Mouse (Mus musculus): ENCODE measurements around the gene Exoc5.

The Exoc5 gene

GRCm38 (mm10) chr14:49007979-49008378 lies 58.5 kb downstream of the Exoc5 start:
- DNase-seq (ENCODE audit: extremely low spot score) = no peak

- DNase-seq (ENCODE audit: extremely low spot score) = no peak
Observed at GRCm38 (mm10) chr14:49001655-49002054, 64.8 kb downstream of the Exoc5 start.

- no peak for DNase-seq (ENCODE audit: extremely low spot score)
Observed at GRCm38 (mm10) chr14:48998795-48999194, 67.7 kb downstream of the Exoc5 start.

GRCm38 (mm10) chr14:48993861-48994260 lies 72.6 kb downstream of the Exoc5 start:
- no peak for DNase-seq (ENCODE audit: extremely low spot score)

GRCm38 (mm10) chr14:48992070-48992580 lies 74.3 kb downstream of the Exoc5 start:
- DNase-seq (ENCODE audit: extremely low spot score) = peak; percentile 5

GRCm38 (mm10) chr14:48991144-48991522 lies 75.3 kb downstream of the Exoc5 start:
- peak; percentile 6 for DNase-seq (ENCODE audit: extremely low spot score)

GRCm38 (mm10) chr14:48990471-48991143 lies 75.8 kb downstream of the Exoc5 start:
- DNase-seq (ENCODE audit: extremely low spot score) = peak; percentile 70

GRCm38 (mm10) chr14:48989831-48990230 lies 76.6 kb downstream of the Exoc5 start:
- no peak for DNase-seq (ENCODE audit: extremely low spot score)

GRCm38 (mm10) chr14:48986231-48986630 lies 80.2 kb downstream of the Exoc5 start:
- no peak for DNase-seq (ENCODE audit: extremely low spot score)

- DNase-seq (ENCODE audit: extremely low spot score) = peak; percentile 44
Observed at GRCm38 (mm10) chr14:48985673-48986072, 80.8 kb downstream of the Exoc5 start.

GRCm38 (mm10) chr14:48978971-48979388 lies 87.5 kb downstream of the Exoc5 start:
- no peak for DNase-seq (ENCODE audit: extremely low spot score)

GRCm38 (mm10) chr14:48971546-48971945 lies 94.9 kb downstream of the Exoc5 start:
- DNase-seq (ENCODE audit: extremely low spot score) = no peak

GRCm38 (mm10) chr14:48968670-48969069 lies 97.8 kb downstream of the Exoc5 start:
- DNase-seq (ENCODE audit: extremely low spot score) = no peak
